Mouse (Mus musculus) brain, embryonic 14.5 days (tissue): ENCODE measurements around the gene Eya2.

Experiments used
- CTCF ChIP-seq: fragments of 200-500 bp; IDR thresholded peaks from 2 replicates; pipeline ENCODE4 v1.5.1; 2012; ENCODE audit warnings: inconsistent platforms, mild to moderate bottlenecking, moderate library complexity, borderline replicate concordance; ENCODE audit not compliant: insufficient read depth, insufficient read length; ENCODE audit errors: extremely low read depth
- POLR2A ChIP-seq: fragments of 200-500 bp; IDR thresholded peaks from 2 replicates; pipeline ENCODE4 v1.6.1; 2012; ENCODE audit warnings: mild to moderate bottlenecking, inconsistent platforms, borderline replicate concordance; ENCODE audit not compliant: poor library complexity, insufficient read depth, insufficient read length, severe bottlenecking; ENCODE audit errors: extremely low read depth

DNA sequence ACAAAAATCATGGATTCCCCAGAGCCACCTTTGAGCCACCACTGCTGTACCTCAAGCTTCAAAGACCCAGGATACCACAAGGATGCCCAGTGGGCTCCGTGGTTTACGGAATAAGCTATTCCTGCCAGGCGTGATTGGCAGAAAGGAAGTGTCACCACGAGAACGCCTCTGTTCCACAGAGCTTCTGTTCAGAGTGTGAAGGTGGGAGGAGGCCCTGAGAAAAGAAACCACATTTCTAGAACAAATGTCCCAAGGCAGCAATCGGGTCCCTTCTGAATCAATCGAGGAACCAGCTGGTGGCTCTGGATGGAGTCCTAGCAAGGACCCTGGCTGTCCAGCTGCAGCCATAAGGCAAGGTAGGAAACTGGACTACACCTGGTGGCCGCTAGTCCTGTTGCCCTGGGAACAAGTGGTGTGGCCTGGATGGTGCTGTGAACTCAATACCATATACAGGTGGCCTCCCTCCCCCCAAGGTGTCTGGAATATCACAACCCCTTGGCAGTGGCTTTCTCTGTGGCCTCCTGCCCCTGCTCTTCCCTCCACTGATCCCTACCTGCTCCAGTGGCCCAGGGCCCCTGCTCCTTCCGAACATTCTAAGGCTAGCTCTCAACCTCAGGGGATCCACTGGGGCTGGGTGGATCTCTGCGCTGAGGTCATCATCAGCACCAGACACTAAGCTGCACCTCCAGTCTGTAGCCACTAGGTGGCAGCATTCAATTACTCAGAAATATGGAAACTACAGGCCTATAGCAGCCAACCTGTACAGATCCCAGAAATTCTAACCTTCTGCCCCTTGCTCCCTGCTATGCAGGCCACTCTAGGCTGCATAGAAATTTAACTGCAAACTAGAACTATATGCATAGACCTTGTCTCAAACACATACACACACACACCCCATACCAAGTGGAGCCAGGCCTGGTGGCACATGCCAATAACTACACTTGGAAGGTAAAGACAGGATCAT lies 224.4 kb downstream of the Eya2 start:
- TF ChIP-seq CTCF (peak; percentile 82), POLR2A (no peak)
